Mouse (Mus musculus): ENCODE measurements at regions not wholly inside any gene's neighbourhood (a gene's known extent, or its start where the extent isn't known, plus 50 kb on each side); places are given as distances from the start of the nearest gene placed in this dataset.

GRCm38 (mm10) chr10:37270236-37271000 is 131.7 kb upstream of the Marcks start:
- DNase-seq = no peak

GRCm38 (mm10) chr10:37266909-37267308 is 128.2 kb upstream of the Marcks start:
- DNase-seq = no peak

GRCm38 (mm10) chr10:37260791-37261488 is 122.2 kb upstream of the Marcks start:
- no peak for DNase-seq

- no peak for DNase-seq
These were observed 120.5 kb upstream of the Marcks start for GRCm38 (mm10) chr10:37259186-37259585.

- DNase-seq = no peak
These were observed 118.8 kb upstream of the Marcks start for GRCm38 (mm10) chr10:37257544-37257943.

DNA sequence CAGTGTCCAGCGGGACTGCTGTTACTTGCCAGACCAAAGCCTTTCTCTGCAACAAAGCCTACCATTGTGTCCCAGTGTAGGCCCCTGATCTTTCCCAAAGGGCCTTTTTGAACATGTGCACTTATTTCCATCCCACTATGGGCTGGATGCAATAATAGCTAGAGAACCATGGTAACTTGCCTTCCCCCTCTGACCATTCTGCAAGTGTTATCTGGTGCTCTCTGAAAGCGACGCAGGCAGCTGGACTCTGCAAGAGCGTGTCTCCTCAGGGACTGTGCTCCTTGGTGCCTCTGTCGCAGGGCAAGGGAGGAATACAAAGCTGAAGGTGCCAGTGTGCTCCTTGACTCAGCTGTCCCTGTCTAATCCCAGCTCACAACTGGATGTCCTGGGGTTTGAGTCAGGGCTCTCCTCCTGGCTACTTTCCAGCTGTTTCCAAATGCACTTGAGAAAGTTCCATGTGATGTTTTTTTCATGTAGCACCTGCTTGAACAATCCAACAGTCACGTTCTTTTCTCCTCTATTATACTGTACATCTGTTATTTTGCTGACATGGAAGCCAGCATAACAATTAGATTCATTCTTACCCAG is 112.3 kb upstream of the Marcks start:
- DNase-seq = no peak

DNA sequence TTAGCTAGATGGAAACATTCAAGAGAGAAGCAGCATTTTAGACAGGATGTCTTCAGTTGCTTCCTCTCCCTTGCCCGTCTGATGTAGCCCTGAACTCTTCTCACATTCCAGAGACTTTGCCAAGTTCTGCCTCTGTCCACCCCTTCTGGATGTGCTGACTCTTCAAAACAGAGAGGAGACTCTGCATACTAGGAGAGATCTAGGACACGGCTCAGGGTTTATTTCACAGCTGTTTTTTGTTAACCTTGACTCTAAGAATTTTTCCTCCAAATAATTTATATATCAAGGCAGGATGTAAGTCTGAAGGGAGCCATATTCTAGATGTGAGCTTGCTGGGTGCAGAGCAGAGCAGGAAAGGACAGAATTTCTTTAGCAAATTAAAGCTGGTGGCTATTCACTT is 111.4 kb upstream of the Marcks start:
- no peak for DNase-seq

DNA sequence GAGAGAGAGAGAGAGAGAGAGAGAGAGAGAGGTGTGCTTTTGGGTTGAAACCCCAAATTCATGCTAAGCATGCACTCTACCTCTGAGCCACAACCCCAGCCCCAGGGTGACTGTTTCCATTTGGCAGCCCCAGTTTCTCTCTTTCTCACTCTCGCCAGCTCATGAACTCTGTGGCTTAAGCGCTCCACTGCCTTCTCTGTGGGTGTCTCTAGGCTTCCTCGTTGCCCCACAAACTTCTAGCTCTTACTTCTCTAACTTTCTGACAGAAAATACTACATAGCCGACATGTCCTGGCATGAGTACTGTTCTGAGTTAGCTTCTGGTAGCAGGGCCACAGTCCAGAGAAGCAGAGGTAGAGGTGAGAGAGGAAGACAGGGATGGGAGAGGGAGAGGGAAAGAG is 110.8 kb upstream of the Marcks start:
- DNase-seq = no peak

- DNase-seq = no peak
These were observed 108.4 kb upstream of the Marcks start for GRCm38 (mm10) chr10:37247121-37247520.

DNA sequence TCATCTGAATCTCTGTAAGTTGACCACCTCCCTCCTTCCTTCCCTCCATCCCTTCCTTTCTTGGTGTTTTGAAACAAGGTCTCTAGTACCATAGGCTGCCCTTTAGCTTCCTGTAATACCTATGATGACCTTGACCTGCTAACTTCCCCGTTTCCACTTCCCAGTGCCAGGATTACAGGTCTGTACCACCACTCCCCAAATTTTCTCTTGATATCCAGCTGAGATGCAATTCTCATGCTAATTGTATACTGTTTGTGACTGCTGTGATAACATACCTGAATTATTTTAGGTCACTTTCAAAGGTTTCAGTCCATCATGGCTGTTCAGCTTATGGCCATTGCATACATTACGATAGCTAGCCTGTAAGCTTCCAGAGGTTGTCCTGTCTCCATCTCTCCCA is 104.4 kb upstream of the Marcks start:
- no peak for DNase-seq

DNA sequence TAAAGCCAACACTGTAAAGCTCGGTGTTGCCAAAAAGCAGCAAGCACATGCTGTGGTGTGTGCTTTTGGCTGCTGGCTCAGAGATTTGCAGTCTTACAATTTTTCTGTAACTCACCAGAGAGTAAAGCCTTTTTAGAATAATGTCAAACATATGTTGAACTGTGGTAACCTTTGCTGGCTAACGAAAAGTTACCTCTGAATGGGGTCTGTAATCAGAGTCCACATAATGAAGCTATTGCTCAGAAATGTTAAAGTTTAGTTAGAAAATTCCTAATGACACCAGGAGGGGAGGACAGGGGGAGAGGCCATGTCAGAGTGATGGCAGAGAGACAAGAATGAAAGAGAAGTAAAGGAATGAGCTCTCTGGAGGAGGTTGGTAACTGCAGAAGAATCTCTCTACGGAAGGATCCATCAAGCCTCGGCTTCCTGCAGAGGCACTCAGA is 103.1 kb upstream of the Marcks start:
- no peak for DNase-seq

GRCm38 (mm10) chr10:37240634-37241033 is 101.9 kb upstream of the Marcks start:
- DNase-seq = no peak

DNA sequence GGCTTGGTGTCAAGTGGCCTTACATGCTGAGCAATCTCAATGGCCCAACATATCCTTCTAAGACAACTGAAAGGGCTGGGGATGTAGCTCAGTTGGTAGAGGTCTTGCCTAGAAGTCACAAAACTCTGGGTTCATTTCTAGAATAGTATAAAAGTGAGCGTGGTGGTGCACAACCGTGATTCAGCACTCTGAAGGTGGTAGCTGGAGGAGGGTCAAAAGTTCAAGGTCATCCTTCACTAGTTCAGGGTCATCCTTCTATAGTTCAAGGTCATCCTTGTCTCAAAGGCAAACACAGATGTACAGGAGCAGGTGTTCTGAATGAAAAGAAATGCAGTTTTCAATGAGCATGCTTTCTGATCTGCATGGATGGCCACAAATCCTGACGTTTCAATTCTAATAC is 101.5 kb upstream of the Marcks start:
- DNase-seq = no peak

GRCm38 (mm10) chr10:37236001-37236822 is 97.5 kb upstream of the Marcks start:
- DNase-seq = no peak

GRCm38 (mm10) chr10:37231936-37232556 is 93.3 kb upstream of the Marcks start:
- no peak for DNase-seq

DNA sequence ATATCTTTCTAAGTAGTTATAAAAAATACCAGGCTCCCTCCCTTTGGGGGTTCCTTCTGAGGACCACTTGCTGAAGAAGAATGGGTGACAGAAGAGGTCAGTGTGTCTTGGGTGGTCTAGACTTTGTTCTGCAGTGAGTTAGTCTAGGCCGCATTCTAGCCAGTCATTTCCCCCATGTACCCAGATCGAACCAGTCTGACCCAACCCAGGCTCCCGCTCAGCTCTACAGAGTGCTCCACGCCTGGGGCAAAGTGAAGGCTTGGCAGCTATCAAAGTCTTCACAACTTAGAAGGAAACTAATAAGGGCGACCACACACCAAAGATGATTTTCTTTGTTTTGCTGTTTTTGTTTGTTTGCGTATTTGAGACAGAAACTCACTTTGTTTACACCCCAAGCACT is 92.4 kb upstream of the Marcks start:
- DNase-seq = no peak

DNA sequence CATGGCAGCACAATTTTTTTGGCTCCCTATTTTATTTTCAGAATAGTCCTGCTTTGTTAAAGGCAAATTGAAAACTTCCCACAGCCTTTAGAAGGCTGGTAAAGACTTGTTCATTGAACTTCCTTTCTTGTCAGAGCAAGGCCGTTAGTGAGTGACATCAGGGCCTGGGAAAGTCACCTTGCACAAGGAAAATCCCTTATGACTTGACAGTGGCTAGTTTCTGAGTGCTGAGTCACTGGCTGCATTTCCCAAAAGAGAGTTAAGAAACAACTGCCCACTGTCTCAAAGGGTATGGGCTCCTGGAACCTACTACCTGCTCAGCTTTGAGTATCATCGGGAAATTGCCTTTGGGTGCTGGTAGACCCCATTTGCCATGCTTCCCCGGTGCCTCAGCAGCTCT is 89.2 kb upstream of the Marcks start:
- peak; percentile 24 for DNase-seq

- DNase-seq = no peak
These were observed 83.0 kb upstream of the Marcks start for GRCm38 (mm10) chr10:37221730-37222129.

DNA sequence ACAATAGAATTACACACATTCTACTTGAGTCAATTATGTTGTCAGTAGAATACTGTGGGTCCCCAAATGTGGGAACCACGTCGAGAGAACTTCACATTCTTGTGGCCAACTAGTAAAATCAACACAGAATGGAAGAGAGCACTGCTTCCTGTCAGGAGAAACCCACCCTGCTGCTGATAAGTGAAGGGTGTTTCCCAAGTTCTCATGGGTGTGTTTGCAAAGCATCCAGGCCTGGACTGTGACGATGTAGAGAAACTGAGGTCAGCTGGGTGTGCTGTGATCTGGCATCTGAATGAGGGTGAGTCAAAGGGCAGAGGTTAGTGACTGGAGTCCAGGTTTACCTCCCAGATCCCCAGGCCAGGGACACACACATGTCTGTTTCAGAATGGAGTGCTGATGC is 81.7 kb upstream of the Marcks start:
- DNase-seq = no peak

DNA sequence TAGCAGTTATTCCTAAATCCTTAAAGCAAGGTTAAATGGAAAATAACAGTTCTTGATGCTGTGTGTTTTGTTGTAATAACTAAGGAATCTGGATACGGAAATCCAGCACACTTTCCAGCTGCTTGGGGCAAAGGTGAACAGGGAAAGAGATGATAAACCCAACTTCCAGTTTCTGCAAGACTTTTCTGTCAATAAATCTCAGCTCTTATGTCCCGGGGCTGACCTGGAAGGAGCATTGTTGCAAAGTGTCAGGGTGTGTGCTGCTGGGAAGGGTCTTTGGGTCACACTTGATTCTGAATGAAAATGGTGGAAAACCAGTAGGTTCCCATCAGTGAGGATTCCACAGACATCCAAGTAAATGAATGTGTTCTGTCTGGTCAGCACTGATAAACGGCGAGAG is 81.2 kb upstream of the Marcks start:
- DNase-seq = no peak

GRCm38 (mm10) chr10:37219381-37219780 is 80.7 kb upstream of the Marcks start:
- no peak for DNase-seq

DNA sequence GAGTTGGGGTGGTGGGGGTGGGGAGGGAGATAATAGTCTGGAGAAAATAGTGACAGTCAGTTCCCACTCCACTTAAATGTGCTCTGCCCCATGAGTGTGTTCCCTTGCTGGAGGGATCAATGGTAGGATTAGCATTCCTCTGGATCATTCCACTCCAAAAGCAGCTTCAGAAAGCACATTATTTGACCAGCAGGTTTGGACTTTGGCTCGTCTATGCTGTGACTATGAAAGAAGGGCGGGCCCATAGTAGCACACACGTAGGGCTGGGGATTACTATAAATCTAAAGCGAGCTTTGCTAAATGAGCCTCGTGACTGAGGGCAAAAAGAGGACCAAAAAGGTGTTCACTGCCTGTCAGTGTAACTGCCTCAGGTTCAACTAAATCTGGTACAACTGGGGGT is 75.9 kb upstream of the Marcks start:
- no peak for DNase-seq
